Mouse (Mus musculus) left cerebral cortex, postnatal 36 days (tissue): Measurements from ENCODE around the gene Med6. TPM values are rescaled to one million over a fixed set of nuclear protein-coding genes. Genes with fewer than 3 reads are reported as not detected.
A peak's percentile ranks its signal among the peaks of the same experiment; 100 is the strongest.

Experiments
- DNase-seq, 2 experiments: peaks; one replicate each; pipeline ENCODE4 v3.0.0; 2021 to 2022; ENCODE audit warnings: low spot score in 2 of 2, mixed read lengths in 1 of 2
- intact Hi-C: fragments of 180-260 bp; cut with DNase I; formaldehyde crosslinking; loops from one replicate; pipeline ENCODE4 v1.15.1; 2025
- total RNA-seq, 2 experiments: library from RNA; stranded (reverse); gene quantifications; 2 replicates each; pipeline ENCODE4 v1.2.3; 2021

Med6 gene
- total RNA-seq: 10 to 100 TPM; 26.5 to 30.6 TPM

GRCm38 (mm10) chr12:81594902-81595671 lies at the start of gene Med6:
Gene Med6 (minus strand): TSS chr12:81595008.
- intact Hi-C loops: loop anchor here (2.0 kb wide), 1 partner anchor 62 kb away; the partner anchor contains the start of genes Gm20498 and Synj2bp
- DNase-seq: peak; percentile 88

DNA sequence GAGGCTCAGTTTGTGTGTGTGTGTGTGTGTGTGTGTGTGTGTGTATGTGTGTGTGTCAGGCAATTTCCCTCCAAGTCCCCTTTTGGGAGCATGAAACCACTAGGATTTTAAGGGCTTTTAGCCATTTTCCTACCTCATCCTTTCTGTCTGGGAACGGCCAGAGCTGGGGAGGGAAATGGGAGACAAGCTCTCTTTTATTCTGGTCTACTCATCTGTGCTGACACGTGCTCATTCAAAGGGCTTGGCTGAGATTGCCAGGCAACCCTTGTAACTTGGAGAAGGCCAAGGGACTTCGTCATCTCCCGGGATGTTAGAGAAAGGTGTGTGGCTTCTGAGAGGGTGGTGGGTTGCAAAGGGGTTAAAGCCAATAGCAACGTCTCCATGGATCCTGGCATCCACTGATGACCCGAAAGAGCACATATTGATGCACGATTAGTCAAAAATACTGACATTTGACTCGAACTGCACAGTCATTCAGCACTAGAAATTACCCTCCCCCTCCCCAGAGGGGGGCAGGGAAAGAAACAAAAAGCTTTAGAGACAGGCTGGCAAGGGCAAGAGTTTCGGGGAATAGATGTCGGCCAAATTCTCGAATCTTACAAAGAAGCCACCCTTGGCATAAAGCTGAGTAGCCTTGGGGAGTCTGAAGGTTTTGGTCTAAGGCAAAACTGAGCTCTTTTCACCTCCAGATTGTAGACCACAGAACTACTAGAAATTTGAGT lies 47.7 kb upstream of the Med6 start:
- DNase-seq: no peak
- intact Hi-C loops: no loop called here

DNA sequence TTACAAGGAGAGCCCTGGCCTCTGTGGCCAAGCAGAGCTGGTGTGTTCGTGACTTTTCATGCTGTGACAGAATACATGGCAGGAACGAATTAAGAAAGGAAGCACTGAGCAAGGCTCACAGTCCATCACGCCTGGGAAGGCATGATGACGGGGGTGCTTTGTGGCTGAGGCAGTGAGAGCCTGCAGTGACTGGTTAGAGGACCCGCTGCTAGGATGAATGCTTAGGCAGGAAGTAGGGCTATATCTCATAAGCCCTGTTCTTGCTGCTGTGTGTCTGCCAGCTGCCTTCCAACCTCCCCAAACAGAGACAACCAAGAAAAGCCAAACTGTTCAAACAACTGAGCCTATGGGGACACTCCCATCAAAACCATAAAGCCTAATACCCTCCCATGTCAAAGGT lies 45.8 kb upstream of the Med6 start:
- intact Hi-C loops: no loop called here
- no peak for DNase-seq

DNA sequence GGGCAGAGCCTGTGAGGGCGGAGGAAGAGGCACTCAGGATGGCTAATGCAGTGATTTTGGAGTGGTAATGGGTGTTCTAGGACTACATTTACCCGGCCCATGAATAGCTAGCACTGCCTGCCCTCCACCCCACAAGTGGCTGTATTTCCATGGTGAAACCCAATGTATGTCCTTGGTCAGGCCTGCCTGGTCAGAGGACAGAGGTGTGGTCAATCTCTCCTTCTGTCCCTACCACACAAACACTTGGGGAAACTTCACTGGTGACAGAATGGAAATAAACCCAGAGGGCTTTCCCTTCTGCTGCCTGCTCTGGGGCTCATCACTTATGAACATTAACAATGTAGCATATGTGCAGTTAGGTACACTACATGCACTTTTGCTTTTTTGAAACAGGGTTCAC lies 38.4 kb upstream of the Med6 start:
- no peak for DNase-seq
- intact Hi-C loops: loop anchor here (5.0 kb wide), 2 partner anchors 54 to 149 kb away; partner anchors contain the start of gene Map3k9

GRCm38 (mm10) chr12:81631661-81632401 lies 37.0 kb upstream of the Med6 start:
- peak; percentile 57 to 63 for DNase-seq
- intact Hi-C loops: loop anchor here (5.0 kb wide), 2 partner anchors 55 to 150 kb away; partner anchors contain the start of gene Map3k9

- intact Hi-C loops: loop anchor here (5.0 kb wide), 2 partner anchors 56 to 151 kb away; partner anchors contain the start of gene Map3k9
- DNase-seq: peak; percentile 65 to 73
These were observed 36.3 kb upstream of the Med6 start, which contains the start of gene Ttc9 for GRCm38 (mm10) chr12:81630915-81631660. Gene Ttc9 (plus strand): TSS chr12:81631249.

DNA sequence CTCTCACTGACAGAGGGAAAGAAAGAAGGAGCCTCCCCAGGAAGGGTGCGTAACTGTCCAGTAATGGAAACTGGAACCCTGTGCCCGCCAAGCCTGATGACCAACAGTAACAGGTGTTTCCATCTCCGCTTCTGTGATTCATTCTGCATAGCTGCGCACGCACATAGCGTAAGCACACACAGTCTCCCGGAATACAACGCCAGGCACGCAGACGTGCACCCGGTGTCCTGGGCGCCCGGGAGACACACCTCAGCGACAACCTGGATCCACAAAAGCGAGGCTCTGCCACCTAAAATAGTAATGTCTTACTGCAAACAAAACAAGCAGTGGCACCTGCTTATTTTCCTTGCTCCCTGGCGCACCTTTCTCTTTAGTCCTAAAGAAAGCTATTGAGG lies 35.7 kb upstream of the Med6 start:
- peak; percentile 72 for DNase-seq
- intact Hi-C loops: loop anchor here (5.0 kb wide), 2 partner anchors 57 to 152 kb away; partner anchors contain the start of gene Map3k9

GRCm38 (mm10) chr12:81628091-81628490 lies 33.3 kb upstream of the Med6 start:
- no peak for DNase-seq
- intact Hi-C loops: no loop called here

DNA sequence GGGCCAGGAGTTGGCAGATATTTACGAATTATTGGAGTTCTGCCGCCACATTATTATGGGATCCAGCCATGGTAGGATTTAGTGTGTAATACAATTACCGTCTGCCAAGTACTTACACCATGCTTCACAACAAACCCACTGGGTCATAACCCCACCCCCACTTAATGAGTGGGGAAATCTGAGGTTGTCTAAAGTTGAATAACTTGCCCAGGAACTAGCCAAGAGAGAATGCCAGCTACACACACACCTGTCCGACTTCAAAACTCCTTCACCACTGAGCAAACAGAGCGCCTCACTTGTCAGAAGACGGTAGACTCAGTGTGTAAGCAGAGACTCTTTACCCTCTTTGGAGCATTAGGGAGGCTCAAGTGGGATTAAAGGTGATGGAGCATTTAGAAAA lies 32.6 kb upstream of the Med6 start:
- DNase-seq: no peak
- intact Hi-C loops: no loop called here

GRCm38 (mm10) chr12:81626226-81626861 lies 31.5 kb upstream of the Med6 start:
- no peak for DNase-seq
- intact Hi-C loops: no loop called here

- DNase-seq: no peak
- intact Hi-C loops: no loop called here
These were observed 28.6 kb upstream of the Med6 start for GRCm38 (mm10) chr12:81623377-81623776.

- intact Hi-C loops: loop anchor here (1.0 to 5.0 kb wide), 3 partner anchors 68 to 169 kb away; no protein-coding TSS in a partner anchor
- peak; percentile 68 to 78 for DNase-seq
These were observed 24.5 kb upstream of the Med6 start for GRCm38 (mm10) chr12:81619302-81619701.

GRCm38 (mm10) chr12:81616980-81617379 lies 22.2 kb upstream of the Med6 start:
- DNase-seq: peak; percentile 37 to 48
- intact Hi-C loops: loop anchor here (5.0 kb wide), 1 partner anchor 70 kb away; no protein-coding TSS in a partner anchor

DNA sequence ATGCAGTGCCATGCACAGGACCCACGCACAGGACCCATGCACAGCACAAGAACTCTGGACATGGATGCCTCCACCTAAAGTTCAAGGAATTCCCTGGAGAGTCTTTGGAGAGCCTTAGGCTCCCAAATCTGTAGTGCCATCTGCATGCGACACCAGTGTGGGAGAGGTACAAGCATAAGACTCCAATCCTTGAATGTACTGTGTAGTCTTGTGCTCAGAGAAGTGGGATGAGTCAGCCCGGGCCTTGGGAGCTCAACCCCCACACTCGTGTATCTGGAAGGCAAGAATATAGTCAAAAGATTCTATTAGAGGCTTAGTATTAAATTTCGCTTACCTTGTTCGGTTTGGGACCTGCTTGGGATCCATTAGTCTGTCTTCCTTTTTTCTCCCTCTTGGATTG lies 21.0 kb upstream of the Med6 start:
- intact Hi-C loops: loop anchor here (5.0 kb wide), 1 partner anchor 71 kb away; no protein-coding TSS in a partner anchor
- DNase-seq: peak in 1 of 2 experiments; percentile 32

DNA sequence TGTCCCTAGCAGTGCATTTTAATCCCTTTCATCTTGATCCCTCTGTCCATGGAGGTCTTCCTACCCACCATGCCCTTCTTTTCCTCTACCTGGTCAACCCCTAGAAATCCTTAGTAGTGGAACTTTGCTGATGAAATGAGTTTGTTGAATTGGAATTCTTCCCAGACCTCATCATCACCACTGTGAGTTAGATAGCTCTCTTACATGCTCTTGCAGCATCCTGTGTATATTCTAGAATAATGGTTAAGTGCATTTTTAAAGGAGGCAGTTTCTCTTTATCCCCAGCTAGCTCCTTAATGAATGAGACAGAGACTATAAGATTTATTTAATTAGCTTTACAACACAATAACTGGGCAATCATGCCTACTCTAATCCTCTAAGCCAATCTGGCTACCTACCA lies 14.6 kb upstream of the Med6 start:
- intact Hi-C loops: no loop called here
- no peak for DNase-seq

GRCm38 (mm10) chr12:81604995-81605784 lies 10.4 kb upstream of the Med6 start:
- intact Hi-C loops: no loop called here
- no peak for DNase-seq

GRCm38 (mm10) chr12:81596547-81597262 lies 1.9 kb upstream of the Med6 start:
- DNase-seq: no peak
- intact Hi-C loops: no loop called here
